Mouse (Mus musculus): ENCODE measurements around the gene Gm8439.
"Not testable (repeated sequence)": the region's sequence is repeated elsewhere in the genome, so short reads cannot be mapped to it uniquely, and the experiment has no call there.

Gene Gm8439

DNA sequence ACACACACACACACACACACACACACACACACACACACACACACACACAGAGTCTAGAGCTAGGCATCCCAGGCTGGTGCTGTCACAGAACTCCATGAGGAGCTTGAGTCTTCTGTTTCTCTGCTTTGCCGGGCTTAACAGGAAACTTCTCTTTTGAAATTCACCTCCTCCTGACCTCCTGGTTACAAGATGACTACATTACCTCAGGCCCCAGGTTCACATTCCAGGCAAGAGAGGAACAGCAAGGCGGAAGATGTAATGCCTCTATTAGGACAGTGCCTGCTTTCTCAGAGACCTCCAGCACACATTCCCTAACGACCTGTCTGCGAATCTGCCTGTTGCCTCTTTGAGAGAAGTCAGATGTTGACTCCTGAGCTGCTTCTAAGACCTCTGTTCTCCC, at the start of gene Gm8439:
TSS of gene Gm8439 (plus strand) at position 301 of the 400 bp plus-strand sequence.
- DNase-seq (ENCODE audit: low spot score in 2 of 2): no peak

DNA sequence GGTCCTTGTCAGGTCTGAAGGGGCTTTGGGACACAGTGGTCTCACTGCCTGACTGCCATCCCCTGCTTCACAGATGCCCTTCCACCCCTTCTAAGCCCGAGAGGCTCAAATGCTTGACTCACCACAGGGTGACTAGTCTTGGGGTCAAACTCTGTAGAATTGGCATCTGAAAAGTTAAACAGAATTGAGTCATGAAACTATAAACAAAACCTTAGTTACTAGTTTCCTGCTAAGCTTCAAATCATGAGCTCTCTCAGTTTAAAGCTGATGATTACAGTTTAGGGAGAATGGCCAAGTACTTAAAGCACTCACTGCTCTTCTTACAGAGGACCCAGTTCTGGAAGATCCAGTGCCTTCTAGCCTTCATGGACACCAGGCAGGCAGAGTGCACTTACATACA, 43.6 kb upstream of the Gm8439 start:
- DNase-seq (ENCODE audit: low spot score in 2 of 2): no peak

DNA sequence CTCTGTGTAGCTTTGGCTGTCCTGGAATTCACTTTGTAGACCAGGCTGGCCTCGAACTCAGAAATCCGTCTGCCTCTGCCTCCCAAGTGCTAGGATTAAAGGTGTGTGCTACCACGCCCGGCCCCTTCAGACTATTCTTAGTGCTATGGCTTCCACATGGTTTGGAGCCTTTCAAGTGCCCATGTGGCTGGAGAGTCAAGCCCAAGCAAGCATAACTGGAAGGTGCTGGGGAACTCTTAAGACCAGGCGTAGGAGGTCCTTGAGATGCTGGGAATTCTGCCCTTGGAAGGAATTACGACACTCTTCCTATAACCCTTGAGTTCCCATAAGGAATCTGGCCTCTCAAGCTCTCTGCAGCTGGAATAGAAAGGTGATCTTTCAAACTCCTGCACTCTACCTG, 32.0 kb upstream of the Gm8439 start:
- no peak for DNase-seq (ENCODE audit: low spot score in 2 of 2)

DNA sequence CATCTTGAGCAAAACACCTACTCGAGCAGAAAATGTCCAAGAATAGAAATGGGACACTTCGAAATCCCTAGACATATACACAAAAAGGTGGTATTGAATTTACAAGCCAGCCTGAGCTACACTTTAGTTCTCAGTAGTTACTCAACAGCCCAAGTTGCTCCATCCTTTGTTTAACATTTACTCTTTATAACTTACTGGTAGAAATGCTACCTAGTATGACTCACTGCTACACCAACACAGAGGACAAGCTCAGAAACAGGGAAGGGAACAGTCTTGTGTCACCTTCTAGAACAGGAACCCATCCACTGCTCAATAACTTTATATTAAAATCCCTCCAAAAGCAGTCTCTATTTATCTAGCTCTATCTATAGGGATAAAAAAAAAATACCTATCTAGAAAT, 22.8 kb upstream of the Gm8439 start:
- no peak for DNase-seq (ENCODE audit: low spot score in 2 of 2)

DNA sequence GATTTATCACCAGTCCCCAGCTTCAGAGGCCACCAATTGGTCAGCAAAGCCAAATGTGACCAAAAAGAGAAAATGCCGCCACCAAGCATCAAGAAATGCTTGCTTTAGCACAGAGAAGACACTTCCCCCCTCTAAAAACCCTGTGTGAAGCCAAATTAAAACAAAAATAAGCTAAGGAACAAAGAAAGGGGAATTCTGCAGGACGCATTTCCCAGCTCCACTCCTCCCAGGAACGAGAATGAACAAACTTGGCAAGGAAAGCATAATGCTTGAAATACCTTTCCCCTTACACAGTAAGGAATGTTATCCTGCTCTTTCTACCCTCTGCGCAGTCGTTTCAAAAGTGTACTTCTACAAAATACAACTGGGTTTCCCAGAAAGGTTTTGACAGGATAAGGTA, 20.5 kb upstream of the Gm8439 start:
- no peak for DNase-seq (ENCODE audit: low spot score in 2 of 2)

DNA sequence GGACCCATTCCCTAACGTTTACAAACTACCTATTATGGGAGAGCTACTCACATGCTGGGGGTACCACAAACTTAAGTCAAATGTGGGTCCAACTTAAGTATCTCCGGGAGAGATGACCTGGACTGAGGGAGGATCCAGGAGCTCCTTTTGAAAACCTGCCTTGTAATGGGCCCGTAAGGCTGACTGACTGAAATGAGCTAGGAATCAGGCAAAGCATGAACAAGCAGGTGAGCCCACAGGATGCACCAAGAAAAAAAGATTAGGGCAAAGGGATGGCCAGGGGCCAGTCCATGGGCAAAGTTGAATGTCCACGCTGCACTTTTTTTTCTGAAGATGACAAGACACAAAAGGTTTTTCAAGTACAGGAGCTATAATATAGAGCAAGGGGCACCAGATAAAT, 19.5 kb upstream of the Gm8439 start:
- no peak for DNase-seq (ENCODE audit: low spot score in 2 of 2)

DNA sequence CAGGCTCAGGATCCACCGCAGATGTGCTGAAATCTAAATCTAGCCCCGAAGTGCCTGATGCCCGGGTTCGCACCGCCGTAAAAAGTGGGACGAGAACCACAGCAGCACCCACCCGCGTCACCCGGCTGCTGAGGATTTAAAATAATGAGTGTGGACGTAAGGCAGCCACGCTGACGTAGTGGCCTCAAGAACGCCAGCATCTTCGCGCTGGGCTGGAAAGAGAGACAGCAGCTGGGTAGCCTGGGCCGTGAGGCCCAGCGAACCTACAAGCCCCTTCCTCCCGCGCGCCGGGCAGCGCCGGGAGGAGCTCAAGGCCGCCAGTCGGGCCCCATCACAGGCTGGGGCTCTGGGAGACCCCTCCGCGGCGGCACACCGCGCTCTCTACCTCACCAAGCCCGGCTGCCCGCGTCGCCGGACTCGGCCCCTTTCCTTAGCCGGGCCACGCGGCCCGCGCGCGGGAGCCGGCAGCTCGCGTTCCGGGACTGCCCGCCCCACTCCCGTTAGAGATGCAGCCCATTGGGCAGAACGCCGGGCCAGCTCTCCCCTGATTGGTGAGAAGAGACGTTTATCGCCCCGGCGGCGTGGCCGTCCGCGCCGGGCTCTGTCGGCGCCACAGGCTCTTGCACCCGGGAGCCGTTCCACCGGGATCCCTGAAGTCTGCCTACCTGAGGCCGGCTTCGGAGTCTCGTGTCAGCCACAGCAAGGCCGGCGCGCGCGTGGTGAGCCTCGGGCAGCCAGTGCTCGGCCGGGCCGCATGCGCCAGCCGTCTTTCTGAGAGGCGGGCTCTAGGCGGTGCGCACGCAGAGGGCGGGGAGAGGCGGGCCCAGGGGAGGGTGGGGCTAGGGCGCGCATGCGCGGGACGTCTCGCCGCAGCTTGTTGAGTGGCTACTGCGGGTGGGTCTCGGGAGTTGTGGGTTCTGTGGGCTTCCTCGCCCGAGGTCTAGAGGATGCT, 18.8 kb upstream of the Gm8439 start, which contains the start of gene Ctps:
TSS of gene Ctps (minus strand) at position 791 of the 952 bp plus-strand sequence.
- peak; percentile 88 to 91 for DNase-seq (ENCODE audit: low spot score in 2 of 2)

DNA sequence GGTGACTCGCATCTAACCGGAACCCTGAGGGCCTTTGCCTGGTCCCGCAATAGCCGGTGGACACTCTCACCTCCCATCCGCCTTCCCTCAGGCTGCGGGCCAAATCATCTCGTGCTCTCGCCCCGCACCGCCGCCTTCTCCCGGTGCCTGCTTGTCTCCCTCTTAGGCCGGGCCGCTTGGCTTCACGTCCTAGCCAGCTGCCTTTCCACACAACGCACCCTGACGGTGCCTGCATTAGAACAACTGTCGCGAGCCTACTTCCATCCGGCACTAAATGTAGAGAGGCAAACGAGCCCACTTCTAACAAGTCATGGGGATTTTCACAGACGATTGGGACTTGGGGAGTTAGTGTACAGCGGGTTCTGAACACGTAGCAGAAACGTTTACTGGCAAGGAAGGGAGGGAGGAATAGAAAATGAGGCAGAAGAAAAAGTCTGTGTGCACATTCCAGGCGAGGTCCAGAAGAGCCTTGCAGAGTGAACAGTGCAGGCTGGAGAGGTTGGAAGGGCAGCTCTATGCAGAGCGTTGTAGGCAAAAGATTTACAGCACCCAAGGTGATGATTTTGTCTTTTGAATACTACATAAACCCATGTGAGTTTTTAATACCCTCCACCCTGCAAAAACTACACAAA, 18.0 kb upstream of the Gm8439 start:
- DNase-seq (ENCODE audit: low spot score in 2 of 2): no peak

DNA sequence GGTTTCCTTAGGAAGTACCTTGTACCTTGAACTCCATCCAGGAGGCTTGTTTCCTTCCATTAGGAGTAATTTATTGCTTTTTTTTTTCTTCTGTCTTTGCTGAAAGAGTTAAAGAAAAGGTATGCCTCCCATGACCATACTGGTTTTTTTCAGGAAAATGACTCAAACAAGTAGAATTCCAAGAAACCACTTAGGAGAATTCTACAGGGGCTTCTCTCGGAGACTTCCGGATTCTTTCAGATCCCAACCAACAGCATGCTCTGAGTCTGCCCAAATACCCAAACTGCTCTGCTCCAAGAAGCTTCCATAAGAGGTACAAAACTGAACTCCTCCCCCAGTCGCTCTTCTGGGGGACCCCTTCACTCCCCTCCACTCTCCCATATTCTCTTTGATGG, 17.5 kb upstream of the Gm8439 start:
- DNase-seq (ENCODE audit: low spot score in 2 of 2): no peak

DNA sequence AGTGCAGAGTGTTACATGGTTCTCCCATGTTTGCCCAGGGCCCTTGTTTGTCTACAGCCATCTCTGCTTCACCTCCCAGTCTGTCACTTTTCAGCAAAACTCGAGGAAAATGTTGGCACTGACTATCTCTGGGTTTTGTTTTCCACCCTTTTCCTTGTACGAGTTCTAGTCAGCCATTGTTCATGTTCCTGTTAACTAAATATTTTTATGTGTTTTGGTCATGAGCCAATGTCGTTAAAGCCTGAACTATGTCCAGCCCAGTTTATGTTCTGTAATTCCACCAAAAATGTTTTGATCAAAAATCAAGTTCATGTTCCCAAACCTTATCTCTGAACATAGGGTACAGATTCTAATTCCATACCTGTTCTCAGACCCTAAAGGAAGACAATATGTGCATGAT, 16.9 kb upstream of the Gm8439 start:
- no peak for DNase-seq (ENCODE audit: low spot score in 2 of 2)

DNA sequence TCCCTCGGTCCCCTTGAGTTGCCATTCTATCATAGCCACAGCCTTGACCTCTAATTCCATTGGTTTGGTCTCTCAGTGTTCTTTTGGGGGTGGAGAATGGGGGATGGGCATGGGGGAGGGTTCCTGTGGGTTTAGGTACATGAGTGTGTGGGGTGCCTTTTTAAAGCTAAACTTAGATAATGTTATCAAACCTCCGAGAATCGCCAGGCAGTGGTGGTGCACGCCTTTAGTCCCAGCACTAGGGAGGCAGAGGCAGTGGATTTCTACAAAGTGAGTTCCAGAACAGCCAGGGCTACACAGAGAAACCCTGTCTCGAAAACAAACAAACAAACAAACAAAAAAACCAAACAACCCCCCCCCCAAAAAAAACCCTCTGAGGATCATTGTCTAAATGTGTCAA, 7.7 kb upstream of the Gm8439 start:
- DNase-seq (ENCODE audit: low spot score in 2 of 2): no peak

DNA sequence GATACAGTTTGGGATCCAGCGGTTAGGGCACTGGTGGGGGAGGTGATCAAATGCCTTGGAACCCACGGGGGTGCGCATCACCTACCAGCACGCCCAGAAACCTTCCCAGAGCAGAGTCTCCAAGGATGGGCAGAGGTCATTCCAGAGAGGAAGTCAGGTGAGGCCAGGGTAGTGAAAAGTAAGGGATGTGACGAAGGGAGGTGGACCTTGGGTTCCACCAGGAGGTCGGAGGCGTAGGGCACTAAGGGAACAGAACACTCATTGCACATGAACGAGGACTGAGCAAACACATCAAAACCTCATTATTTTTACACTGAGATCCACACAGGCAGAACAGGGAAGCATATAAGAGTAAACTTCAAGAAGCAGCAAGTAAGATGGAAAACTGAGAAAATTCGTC, 6.8 kb upstream of the Gm8439 start:
- no peak for DNase-seq (ENCODE audit: low spot score in 2 of 2)

DNA sequence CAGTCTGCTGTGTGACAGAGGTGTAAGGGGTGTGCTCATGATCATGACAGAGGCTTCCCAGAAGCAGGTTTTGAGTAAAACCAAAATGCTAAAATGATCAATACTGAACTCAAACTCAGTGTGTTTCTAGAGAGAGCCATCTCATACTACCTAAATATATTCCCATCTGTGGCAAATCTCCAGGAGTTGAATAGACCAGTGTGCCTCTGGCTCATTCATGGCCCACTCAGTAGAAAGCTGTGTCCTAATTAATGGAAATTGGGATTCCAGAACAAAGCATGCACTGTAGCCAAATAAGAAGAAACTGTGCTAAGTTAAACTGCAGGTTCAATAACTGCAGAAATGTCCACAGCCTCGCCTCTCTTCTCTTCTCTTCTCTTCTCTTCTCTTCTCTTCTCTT, 1.6 kb upstream of the Gm8439 start:
- no peak for DNase-seq (ENCODE audit: low spot score in 2 of 2)

DNA sequence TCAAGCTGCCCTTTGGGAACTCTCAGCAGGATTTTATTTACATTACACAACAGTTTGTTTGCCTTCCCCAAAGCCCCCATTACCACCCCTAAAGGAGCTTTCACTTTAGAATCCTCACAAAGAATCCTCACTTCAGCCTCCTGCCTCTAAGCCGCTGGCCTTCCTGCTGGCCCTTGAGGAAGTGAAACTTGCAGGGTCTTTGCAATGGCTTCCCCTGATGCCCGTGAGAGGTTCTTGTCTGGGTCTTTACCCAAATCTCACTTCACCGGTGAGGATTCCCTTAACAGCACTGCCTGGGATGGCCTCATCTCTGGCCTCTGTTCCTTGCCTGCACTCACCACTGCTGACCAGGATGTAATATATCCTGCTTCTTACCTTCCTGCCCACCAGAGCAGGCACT, 525 bp downstream of the Gm8439 start:
- DNase-seq (ENCODE audit: low spot score in 2 of 2): no peak

DNA sequence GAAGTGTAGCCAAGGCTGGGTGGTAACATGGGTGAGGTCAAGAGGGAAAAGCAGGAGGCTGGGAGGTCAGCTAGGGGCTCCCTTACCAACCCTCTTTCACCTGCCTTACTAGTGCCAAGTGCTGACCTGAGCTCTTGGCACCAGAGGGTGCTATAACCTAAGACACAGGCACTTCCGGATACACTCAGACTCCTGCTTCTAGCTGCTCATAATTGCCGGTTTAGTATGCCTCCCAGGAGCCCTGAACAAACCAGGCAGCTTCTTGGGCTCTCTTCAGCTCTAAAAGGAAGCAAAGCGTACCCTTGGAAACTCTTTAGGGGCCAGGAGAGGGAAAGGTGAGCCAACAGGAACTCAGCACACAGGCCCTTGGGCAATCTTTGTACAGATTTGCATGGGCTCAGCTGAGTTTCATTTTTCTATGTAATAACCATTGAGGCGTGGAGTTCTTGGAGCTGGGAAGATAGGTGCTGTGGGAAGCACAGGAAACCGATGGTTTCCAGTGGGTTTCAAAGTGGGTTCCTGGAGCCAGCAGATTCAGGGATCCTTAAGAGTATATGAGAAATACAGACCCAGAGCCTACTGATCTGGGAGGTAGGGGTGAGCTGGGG, 1.4 kb downstream of the Gm8439 start:
- DNase-seq (ENCODE audit: low spot score in 2 of 2): peak in 1 of 2 experiments; percentile 46

DNA sequence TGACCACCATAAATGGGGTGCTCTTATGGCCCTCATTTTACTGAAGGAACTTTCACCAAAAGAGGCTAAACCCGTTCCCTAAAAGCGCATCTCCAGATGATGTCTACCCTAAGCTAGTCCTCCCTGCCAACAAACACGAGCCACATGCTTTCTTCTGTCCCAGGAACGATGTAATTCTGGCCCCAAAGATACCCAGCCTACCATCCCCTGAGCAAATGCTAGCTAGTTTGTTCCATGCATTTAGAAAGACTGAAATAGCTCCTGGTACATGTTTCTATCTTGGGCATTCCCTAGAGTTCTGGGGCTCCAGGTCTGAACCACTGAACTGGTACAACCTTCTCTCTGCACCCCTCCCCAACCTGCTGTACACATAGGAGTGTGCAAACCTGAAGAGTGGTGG, 2.4 kb downstream of the Gm8439 start:
- DNase-seq (ENCODE audit: low spot score in 2 of 2): no peak

DNA sequence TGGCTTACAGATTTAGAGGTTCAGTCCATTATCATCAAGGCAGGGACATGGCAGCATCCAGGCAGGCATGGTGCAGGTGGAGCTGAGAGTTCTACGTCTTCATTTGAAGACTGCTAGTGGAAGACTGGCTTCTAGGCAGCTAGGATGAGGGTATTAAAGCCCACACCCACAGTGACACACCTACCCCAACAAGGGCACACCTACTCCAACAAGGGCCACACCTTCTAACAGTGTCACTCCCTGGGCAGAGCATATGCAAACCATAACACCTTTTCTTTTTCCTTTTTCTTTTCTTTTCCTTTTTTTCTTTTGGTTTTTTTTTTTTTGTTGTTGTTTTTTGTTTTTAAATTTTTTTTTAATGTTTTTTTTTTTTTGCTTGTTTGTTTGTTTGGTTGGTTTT, 7.7 kb downstream of the Gm8439 start:
- DNase-seq (ENCODE audit: low spot score in 2 of 2): not testable (repeated sequence)

DNA sequence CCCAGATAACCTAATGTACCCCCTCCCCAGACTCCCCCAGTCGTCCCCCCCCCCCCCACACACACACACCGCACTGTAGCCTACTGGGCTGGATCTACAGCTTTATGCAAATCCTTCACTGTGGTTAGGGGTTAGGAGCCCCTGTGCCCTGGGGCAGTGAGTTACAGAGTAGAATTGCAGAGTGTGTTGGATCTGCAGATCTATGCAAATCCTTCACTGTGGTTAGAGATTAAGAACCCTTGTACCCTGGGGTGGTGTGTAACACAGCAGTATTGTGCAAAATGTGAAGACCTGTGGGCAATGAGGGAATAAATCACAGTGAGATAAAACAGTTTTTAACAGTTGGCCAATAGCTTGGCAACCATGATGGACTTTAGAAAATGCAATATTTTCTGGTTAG, 10.4 kb downstream of the Gm8439 start:
- no peak for DNase-seq (ENCODE audit: low spot score in 2 of 2)

DNA sequence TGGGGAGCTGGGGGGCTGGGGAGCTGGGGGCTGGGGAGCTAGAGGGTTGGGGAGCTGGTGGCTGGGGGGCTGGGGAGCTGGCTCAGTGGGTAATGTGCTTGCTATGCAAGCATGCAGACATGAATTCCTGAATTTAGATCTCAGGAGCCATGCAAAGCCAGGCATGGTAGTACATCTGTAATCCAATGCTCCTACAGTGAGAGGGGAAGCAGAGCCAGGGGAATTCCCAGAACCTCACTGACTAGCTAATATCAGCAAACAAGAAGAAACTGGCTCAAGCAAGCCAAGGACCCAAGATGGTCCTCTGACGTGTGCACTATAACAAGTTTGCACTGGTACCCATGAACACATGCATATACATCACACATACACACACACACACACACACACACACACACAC, 13.2 kb downstream of the Gm8439 start:
- DNase-seq (ENCODE audit: low spot score in 2 of 2): no peak

DNA sequence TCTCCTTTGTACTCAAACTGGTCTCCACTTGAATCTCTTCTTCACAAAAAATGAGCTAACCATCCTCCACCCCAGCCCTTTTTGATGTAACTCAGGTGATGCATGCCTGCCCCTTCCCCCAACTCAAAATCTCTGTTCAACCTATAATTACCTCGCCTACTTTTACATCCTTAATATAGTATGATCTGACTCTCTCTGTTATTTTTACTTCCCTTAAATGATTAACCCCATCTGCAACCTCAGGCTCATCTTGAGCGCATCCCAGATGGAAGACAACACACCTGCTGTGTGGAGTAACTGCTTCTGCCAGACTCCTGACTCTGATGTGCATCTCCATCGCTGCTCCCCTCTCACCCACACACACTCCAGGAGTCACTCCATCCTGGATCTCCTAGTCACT, 14.1 kb downstream of the Gm8439 start:
- DNase-seq (ENCODE audit: low spot score in 2 of 2): no peak

DNA sequence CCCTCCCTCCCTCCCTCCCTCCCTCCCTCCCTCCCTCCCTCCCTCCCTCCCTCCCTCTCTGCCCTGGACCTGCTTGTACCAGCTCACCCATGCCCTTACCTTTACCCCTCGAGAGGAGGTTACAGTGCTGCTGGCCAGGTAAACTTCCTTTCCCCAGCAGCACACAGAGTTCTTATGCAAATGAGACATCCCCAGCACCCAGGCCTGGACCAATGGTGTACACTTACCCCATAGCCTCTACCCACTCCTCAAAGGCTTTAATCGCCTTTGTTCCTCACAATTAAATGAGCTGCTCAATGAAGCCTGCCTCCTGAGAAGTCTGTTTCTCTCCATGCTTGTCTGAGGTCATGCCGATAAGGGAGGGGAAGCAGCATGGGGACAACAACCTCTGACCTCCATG, 18.4 kb downstream of the Gm8439 start:
- DNase-seq (ENCODE audit: low spot score in 2 of 2): no peak

DNA sequence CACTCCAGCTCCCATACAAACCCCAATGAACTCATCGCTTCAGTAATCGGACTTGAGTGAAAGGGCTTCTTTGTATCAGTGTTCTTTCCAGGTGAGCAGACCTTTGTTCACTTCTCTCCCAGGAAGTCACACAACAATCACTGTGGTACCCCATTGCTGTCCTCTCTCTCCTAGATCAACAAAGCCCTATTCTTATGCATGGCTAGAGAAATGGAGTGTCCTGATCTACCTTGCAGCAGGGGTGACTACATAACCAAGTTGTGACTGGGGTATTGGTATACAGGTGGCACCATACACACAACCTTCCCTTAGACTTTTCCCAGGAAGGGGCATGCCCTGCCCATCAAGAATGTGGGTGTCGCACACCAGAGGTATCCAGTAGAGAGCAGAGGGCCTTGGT, 22.5 kb downstream of the Gm8439 start:
- DNase-seq (ENCODE audit: low spot score in 2 of 2): no peak

All from frontal cortex, postnatal 25 days (tissue).